Mouse (Mus musculus): ENCODE measurements around the gene Pdcd6.

Gene Pdcd6

DNA sequence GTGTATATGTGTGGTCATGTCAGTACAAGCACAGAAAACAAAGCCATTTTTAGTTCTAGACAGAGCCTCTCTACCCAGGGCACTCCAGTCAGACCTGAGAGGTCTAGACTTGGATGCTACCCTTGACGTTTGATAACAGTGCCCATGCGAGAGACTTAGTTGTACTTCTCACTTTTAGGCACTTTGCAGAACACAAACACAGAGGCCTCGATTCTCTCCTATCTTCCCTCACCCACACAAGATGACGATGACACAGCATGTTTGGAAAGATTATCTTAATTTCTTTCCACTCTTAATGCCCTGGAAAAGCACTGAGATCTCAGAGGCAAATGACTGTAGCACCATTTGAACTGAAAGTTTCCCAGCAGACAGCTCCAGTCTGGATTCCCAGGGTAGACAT, 41.7 kb downstream of the Pdcd6 start:
- DNase-seq: no peak

DNA sequence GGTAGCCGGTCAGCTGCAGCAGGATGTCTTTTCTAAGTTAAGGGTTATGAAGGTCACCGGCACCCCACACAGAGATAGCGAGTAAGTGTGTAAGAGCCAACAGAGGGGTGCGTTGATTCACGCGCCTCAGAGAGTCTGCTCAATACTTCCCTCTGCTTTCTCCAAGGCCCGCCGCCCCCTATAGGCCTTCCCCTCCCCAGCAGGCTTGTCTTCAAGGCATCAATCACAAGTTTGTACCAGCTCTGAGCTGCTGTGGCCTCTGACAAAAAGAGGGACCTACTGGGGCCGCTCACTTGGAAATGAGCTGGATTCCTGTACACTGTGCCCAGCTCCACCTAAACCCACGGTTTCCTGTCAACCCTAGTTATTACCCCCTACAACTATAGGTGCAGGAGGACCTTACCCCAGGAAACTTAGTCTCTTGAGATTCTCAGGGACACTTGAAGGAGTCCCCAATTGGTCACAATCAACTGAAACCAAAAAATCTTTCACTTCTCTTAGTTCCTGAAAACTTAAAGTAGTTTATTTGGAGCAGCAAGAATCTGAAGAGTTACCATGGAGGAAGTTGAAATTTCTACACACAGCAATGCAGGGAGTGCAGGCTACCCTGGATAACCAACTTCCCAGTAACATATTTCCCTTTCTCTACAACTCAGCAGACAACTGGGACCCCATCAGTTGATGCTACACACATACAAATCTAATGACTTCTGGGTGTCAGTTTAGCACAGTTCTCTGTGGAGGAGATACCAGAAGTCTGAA, 57.0 kb downstream of the Pdcd6 start:
- peak; percentile 8 to 21 for DNase-seq

- DNase-seq: peak; percentile 11 to 33
Observed at GRCm38 (mm10) chr13:74259460-74260230, 57.7 kb downstream of the Pdcd6 start.
